Mouse (Mus musculus) testis, adult 2 months (tissue): ENCODE data around the gene Evc. TPM values are rescaled to one million over a fixed set of nuclear protein-coding genes. Genes with fewer than 3 reads are reported as not detected.

Experiments
- H3K27ac ChIP-seq: fragments of 200-500 bp; 2 replicates; pipeline ENCODE4 v1.5.1; 2012; ENCODE audit warnings: low read depth, low read length; ENCODE audit not compliant: control insufficient read depth, insufficient read depth
- H3K27me3 ChIP-seq: fragments of 200-500 bp; 2 replicates; pipeline ENCODE4 v1.6.1; 2012; ENCODE audit warnings: mild to moderate bottlenecking, low read length, moderate library complexity; ENCODE audit not compliant: control insufficient read depth, insufficient read depth
- H3K36me3 ChIP-seq: fragments of 200-500 bp; 2 replicates; pipeline ENCODE4 v1.6.1; 2012; ENCODE audit warnings: mild to moderate bottlenecking, low read length; ENCODE audit not compliant: control insufficient read depth, insufficient read depth
- H3K4me1 ChIP-seq: fragments of 200-500 bp; 2 replicates; pipeline ENCODE4 v1.6.1; 2012; ENCODE audit warnings: low read length; ENCODE audit not compliant: control insufficient read depth, insufficient read depth
- H3K4me3 ChIP-seq: fragments of 200-500 bp; 2 replicates; pipeline ENCODE4 v1.5.1; 2012; ENCODE audit warnings: low read depth, mild to moderate bottlenecking, low read length, moderate library complexity, mixed read lengths; ENCODE audit not compliant: control insufficient read depth
- CTCF ChIP-seq: fragments of 200-500 bp; IDR thresholded peaks from 2 replicates; pipeline ENCODE4 v1.5.1; 2012; ENCODE audit warnings: low read depth, mild to moderate bottlenecking, inconsistent platforms, low read length, moderate library complexity; ENCODE audit not compliant: control insufficient read depth, insufficient read depth, insufficient replicate concordance
- POLR2A ChIP-seq: fragments of 200-500 bp; IDR thresholded peaks from 2 replicates; pipeline ENCODE4 v1.6.1; 2012; ENCODE audit warnings: low read depth, mild to moderate bottlenecking, inconsistent platforms, low read length, moderate library complexity; ENCODE audit not compliant: control insufficient read depth
- polyA plus RNA-seq: library from polyadenylated mRNA; depleted of rRNA; stranded (reverse); fragments of >200 nt; gene quantifications from 2 replicates; pipeline ENCODE4 v1.2.3, GENCODE M21; 2012

Gene Evc
- polyA plus RNA-seq, 1 experiment, result 0.46 TPM

DNA sequence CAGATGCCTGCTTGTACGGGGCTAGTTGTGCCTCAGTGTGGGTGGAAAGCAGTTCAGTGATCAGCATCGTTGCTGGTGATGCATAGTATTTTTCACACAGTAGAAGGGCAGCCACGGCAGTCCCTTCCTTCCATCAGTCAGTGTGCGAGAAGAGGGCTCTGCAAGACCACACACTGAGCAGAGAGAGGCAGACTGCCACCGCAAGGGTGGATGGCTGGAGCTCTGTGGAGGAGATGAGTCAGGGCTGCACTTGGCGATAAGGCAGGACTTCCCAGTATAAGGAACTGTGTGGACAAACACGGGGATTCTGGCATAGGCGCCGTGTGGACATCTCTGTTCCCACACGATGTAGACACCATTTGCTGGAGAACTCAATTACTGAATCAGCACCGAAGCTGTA, 55.7 kb downstream of the Evc start:
- TF ChIP-seq POLR2A (no peak), CTCF (no peak)
- Histone ChIP-seq H3K4me3 (no peak overlapping the region), H3K27me3 (no peaks in the 10 kb centered on the region), H3K36me3 (no peaks in the 10 kb centered on the region), H3K4me1 (no peaks in the 10 kb centered on the region), H3K27ac (no peak overlapping the region)

DNA sequence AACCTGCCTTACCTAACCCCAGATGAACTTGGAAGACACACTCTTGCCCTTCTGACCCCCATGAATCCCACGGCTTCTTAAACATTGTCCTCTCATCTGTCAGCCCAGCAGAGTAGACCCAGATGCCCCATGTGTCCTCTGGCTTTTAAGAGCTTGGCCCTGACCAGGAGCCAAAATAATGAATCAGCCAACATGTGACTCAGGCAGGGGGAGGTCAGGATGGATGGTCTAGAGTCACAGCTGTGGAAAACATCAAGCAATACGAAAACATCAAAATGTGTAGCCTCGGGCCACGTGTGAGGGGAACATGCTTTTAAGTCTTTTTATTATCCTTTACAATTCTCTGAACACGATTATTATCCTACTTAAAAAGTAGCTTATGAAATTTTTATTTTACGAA, 72.9 kb downstream of the Evc start:
- TF ChIP-seq POLR2A (no peak), CTCF (no peak)
- H3K4me1 ChIP-seq, result no peaks in the 10 kb centered on the region
- no peaks in the 10 kb centered on the region for H3K36me3 ChIP-seq
- no peak overlapping the region for H3K27ac ChIP-seq
- H3K4me3 ChIP-seq, result no peak overlapping the region
- no peaks in the 10 kb centered on the region for H3K27me3 ChIP-seq

DNA sequence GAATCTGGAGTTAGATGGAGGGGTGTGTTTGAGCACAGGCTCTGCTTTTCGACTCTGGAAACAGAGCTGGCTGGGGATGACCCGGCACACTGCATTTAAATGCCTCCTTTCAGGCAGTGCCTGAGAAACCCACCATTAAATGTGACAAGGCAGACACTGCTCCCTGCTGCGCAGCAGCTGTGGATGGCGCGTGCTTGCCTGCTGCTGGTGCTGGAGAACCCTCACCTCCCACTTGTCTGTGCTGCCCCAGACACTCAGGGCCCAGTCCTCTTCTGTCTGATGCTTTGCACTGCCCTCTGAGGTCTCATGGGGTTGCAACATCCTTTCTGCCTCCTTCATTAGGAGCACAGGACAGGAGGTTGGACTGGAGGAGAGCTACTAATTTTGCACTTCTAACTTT, 75.0 kb downstream of the Evc start:
- Histone ChIP-seq H3K36me3 (no peaks in the 10 kb centered on the region), H3K27me3 (no peaks in the 10 kb centered on the region), H3K27ac (no peak overlapping the region), H3K4me1 (no peaks in the 10 kb centered on the region), H3K4me3 (no peak overlapping the region)
- no peak for TF ChIP-seq POLR2A
- TF ChIP-seq CTCF, result no peak

DNA sequence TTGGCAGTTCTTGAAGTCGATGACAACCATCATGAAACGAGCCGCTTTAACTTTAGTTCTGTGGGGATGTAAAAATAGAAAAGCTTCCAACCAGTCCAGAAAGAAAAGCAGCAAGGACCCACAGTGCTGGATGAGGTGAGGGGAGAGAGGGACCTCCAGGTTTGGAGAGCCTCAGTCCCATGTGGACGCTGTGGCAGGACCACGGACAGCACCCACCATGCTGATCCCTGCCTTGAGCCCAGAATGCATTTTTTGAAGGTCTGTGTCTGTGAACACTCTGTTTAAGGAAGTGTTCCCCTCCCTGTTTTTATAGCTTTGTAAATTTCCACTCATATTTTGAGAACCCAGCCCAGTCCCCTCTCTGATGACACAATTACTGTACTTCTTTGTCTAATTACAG, 79.5 kb downstream of the Evc start:
- Histone ChIP-seq H3K4me3 (no peak overlapping the region), H3K36me3 (no peaks in the 10 kb centered on the region), H3K4me1 (no peaks in the 10 kb centered on the region), H3K27me3 (no peaks in the 10 kb centered on the region), H3K27ac (no peak overlapping the region)
- TF ChIP-seq POLR2A (no peak), CTCF (no peak)

DNA sequence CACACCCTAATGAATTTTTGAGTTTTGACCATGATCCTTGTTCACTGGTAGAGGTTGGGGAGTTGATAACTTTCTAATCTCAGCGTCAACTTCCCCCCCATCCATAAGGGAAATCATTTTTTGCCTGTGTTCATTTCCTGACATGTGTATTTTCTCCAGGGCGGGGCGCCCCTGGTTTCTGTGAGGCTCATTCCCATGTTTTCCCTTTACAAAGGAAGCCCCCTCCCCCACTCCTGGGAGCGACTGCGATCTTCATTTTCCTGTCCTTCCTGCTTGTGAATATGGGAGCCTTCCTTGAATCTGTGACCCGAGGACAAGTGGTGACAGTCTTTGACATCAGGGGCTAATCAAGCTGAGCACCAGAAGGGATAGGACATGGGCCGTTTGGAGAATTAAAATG, 79.9 kb downstream of the Evc start:
- H3K27me3 ChIP-seq, result no peaks in the 10 kb centered on the region
- no peaks in the 10 kb centered on the region for H3K36me3 ChIP-seq
- no peak overlapping the region for H3K4me3 ChIP-seq
- no peaks in the 10 kb centered on the region for H3K4me1 ChIP-seq
- no peak for TF ChIP-seq POLR2A
- TF ChIP-seq CTCF, result no peak
- no peak overlapping the region for H3K27ac ChIP-seq

DNA sequence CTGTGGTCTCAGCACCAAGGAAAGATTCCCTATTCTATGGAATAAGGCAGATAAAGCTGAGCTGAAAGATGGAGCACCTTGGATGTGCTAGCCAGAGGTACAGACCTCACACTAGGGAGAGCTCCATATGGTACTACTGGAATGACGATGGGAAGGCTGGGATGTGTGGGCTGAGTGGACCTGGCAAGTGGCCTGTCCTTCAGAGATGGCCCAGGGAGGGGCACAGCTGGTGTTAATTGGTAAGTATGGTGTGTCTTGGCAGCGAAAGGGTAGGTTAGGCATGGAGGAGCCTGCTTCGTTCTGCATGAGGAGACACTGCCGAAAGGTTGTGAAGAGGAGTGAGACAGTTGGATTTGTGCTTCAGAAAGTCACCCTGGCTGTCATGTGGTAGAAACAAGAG, 82.2 kb downstream of the Evc start:
- TF ChIP-seq CTCF (no peak), POLR2A (no peak)
- H3K4me1 ChIP-seq, result no peaks in the 10 kb centered on the region
- no peak overlapping the region for H3K4me3 ChIP-seq
- no peak overlapping the region for H3K27ac ChIP-seq
- H3K36me3 ChIP-seq, result no peaks in the 10 kb centered on the region
- no peaks in the 10 kb centered on the region for H3K27me3 ChIP-seq

DNA sequence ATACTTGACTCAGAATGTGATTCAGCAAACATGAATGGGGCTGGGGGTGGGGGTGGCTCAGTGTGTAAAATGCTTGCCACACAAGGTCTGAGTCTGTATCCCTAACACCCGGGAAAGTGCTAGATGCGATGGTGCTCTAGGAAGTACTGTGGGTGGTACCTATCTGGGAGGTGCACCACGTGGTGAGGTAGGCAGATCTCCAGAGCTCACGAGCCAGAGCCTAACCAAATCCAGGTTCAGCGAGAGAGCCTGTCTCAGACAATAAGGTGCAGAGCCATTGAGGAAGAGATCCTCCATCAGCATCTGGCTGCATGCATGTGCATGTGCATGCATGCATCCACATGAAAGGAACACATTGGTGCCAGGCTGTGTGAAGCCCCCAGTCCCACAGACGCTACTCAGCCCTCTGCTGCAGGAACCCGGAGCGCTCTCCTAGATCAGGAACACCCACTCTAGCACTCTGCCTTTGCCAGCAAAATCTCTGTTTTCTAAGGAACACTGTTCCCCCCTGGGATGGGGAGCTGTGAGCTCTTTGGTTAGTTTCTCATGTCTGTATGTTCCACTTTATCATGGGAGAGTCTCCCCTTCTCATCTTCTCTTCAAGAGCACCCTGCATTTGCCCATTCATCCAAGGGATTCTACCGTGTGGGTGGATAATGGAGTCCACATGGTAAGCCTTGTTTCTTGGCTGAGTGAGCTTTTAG, 84.4 kb downstream of the Evc start:
- H3K36me3 ChIP-seq, result no peaks in the 10 kb centered on the region
- no peak overlapping the region for H3K27ac ChIP-seq
- no peak overlapping the region for H3K4me3 ChIP-seq
- TF ChIP-seq POLR2A, result no peak
- TF ChIP-seq CTCF, result no peak
- H3K4me1 ChIP-seq, result no peaks in the 10 kb centered on the region
- no peaks in the 10 kb centered on the region for H3K27me3 ChIP-seq
